Mouse (Mus musculus): ENCODE results near the gene Rgs7.

DNA sequence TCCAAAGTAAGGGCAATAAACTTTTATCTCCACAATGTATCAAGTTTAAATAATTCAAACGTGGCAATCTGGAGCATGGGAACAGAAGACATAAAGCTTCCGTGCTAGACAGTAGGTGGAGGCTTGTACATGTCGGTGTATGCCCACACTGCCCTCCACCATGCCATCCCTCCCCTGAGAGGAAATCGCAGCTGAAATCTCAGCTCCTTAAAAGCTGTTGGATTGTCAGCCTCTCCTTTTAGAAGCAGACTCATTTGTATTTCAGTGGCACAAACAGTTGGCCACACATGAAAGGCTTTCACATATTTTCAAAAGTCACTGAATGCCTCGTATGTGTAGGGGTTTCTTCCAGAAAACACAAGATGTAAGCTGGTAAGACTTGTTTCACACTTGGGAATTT lies 304.1 kb downstream of the Rgs7 start:
- no peak for TF ChIP-seq POLR2A (IDR thresholded peaks at IDR 0.05; ENCODE audit: low read depth, low read length)
- TF ChIP-seq CTCF (IDR thresholded peaks at IDR 0.05; ENCODE audit: extremely low read depth, insufficient read depth, insufficient read length, insufficient replicate concordance), result no peak

All from spleen, adult 2 months (tissue).